Mouse (Mus musculus): ENCODE data around the gene Slpi.

DNA sequence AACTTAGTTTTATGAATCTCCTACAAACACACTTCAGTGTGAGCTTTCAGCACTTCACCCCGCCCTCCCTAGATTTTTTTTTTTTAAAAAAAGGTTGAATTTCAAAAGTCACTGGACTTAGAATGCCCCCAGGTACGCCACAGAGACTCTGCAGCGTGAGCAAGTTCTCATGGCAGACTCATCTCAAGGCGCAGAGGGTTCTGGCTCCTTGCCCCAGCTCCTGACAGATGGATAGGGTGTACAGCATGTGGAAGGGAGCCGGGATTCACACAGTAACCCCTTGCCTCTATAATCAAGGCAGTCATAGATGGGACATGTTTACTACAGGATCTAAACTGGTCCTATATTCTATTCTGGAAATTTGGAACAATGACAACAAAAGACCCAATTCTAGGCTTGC, 36.5 kb upstream of the Slpi start:
- TF ChIP-seq CTCF (IDR thresholded peaks at IDR 0.05; ENCODE audit: low read depth, low read length) (no peak), POLR2A (IDR thresholded peaks at IDR 0.05; ENCODE audit: extremely low read depth, insufficient read depth, low read length) (no peak)

Measured in liver, adult 2 months (tissue).